Mouse (Mus musculus): ENCODE measurements at regions not wholly inside any gene's neighbourhood (a gene's known extent, or its start where the extent isn't known, plus 50 kb on each side); places are given as distances from the start of the nearest gene placed in this dataset.

DNA sequence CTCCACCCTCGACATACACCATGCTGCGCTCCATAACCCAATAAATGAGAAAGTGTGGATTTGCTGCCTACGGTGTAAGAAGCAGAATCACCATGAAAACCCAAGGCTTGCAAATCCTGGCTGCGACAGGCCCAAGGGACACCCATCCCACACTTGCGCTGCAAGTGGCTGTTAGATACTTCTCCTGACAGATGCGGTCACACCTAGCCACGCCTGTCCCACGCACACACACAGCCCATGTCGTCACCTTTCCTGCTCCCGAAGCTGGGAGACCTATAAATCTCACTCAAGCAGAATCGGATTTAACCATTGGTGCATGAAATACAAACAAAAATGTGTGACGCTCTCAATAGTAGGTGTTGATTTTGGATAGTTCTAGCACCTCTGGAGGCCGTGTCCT lies 145.8 kb downstream of the Irs2 start:
- ATAC-seq: no peak
- H3K4me1 ChIP-seq: peaks cover 10% of the 10 kb centered on the region; the same call in 1 of the 2 replicates
- no peak overlapping the region for H3K27ac ChIP-seq
- H3K4me2 ChIP-seq: no peak overlapping the region
- WGBS: 84% methylated on average over 13 of the region's 13 CpGs
- H3K4me3 ChIP-seq: no peak overlapping the region
- no peaks in the 10 kb centered on the region for H3K36me3 ChIP-seq (ENCODE audit: poor library complexity, severe bottlenecking)
- H3K9ac ChIP-seq: no peak overlapping the region
- H3K27me3 ChIP-seq: 0 out of 2 replicates have a peak, but pooled peaks cover 2% of the 10 kb centered on the region
- H3K9me3 ChIP-seq (replicated peaks): no peaks in the 10 kb centered on the region

DNA sequence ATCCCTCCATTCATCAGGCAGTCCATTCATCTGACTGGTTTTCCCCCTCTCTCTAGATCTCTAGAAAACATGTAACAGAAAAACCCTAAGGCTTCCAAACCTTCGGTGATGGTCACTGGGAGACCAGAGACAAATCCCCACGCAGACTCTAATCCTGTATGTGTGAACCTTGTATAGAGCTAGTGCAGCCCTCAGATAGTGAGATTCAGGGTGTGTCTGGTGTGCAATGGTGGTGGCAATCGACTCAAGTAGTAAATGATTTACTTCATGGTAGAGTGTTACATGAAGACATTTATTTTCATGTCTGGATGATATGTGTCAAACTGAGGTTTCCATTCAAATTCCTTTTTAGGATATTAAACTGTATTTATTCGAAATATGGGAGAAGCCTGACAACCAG lies 147.4 kb downstream of the Irs2 start:
- Histone ChIP-seq H3K27me3 (0 out of 2 replicates have a peak, but pooled peaks cover 2% of the 10 kb centered on the region), H3K9ac (no peak overlapping the region), H3K9me3 (replicated peaks) (no peaks in the 10 kb centered on the region), H3K4me1 (peaks cover 17% of the 10 kb centered on the region), H3K4me3 (no peak overlapping the region), H3K36me3 (ENCODE audit: poor library complexity, severe bottlenecking) (no peaks in the 10 kb centered on the region), H3K27ac (no peak overlapping the region), H3K4me2 (no peak overlapping the region)
- WGBS: 82% methylated on average over 4 of the region's 4 CpGs
- ATAC-seq: no peak

DNA sequence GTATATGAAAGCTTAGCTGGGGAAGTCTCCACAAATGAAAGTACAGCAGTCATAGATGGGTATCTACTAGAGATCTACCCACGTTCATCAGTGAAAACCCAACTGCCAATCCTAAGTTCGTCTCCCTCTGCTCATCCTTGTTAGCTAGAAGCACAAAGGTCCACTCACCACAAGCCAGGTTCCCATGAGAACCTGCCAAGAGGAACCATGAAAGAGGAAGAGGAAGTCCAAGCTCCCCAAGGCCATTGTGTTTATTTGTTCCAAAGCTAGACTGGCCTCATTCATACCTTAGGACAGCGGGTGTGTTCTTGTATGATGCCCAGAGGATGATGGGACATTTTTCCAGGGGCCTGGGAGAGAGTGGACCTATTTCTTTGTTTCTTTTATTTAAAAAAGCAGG lies 150.4 kb downstream of the Irs2 start:
- no peak overlapping the region for H3K4me3 ChIP-seq
- 0 out of 2 replicates have a peak, but pooled peaks cover 2% of the 10 kb centered on the region for H3K27me3 ChIP-seq
- H3K36me3 ChIP-seq (ENCODE audit: poor library complexity, severe bottlenecking): no peaks in the 10 kb centered on the region
- H3K9ac ChIP-seq: no peak overlapping the region
- H3K27ac ChIP-seq: no peak overlapping the region
- no peaks in the 10 kb centered on the region for H3K9me3 ChIP-seq (replicated peaks)
- no peak overlapping the region for H3K4me2 ChIP-seq
- peaks cover 10% of the 10 kb centered on the region; the same call in 1 of the 2 replicates for H3K4me1 ChIP-seq
- no peak for ATAC-seq
- WGBS: 96% methylated on average over 3 of the region's 3 CpGs

DNA sequence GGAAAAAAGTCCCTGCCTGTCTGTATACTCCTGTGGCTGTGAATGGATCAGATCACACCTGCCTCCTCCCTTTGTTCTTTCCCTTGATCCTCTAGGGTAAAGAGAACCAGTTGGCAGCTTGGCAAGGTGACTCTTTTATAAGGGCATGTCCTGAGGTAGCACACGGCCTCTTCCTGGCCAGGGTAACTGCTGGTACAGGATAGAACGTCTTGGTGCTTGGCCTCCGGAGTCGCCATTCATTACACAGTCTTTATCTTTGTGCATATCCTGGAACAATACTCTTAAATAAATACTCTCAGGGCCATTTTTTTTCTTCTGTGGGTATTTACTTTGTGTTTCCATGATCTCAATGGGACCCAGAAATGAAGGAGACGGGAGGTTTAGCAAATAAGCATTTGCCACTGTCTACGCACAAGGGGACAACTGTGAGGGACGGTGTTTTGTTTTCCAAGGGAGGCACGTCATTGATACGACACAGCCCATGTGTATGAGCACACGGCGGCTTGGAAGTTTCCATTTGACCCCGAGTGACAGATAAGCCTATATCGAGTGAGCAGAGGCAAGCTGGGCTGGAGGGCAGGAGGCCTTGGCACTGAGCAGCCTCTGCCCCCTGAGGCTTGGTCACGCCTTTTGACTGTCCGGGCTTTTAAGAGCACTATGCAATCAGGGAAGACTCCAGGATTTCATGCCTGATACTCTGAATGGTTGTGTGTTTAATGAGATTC lies 151.1 kb downstream of the Irs2 start:
- Histone ChIP-seq H3K4me1 (peaks cover 10% of the 10 kb centered on the region; the same call in 1 of the 2 replicates), H3K27ac (no peak overlapping the region), H3K4me2 (no peak overlapping the region), H3K9ac (no peak overlapping the region), H3K36me3 (ENCODE audit: poor library complexity, severe bottlenecking) (no peaks in the 10 kb centered on the region), H3K4me3 (no peak overlapping the region), H3K9me3 (replicated peaks) (no peaks in the 10 kb centered on the region), H3K27me3 (0 out of 2 replicates have a peak, but pooled peaks cover 2% of the 10 kb centered on the region)
- 55% methylated on average over 15 of the region's 15 CpGs for WGBS
- ATAC-seq: no peak

DNA sequence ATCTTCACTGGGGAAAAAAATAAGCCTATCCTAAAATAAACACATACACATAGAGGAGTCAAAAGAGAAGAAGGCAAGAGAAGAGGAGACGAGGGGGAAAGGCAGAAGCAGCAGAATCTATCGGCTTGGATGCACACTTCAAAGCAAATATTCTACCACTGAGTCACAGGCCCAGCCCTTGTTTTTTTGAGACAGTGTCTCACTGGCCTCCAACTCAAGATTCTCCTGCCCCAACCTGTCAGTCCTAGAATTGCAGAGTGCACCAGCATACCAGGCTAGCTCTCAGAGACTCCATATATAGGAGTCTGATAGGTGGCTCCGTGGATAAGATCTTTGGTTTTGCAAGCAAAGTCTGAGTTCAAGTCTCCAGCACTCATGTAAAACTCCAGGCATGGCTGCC lies 152.6 kb downstream of the Irs2 start:
- Histone ChIP-seq H3K9me3 (replicated peaks) (no peaks in the 10 kb centered on the region), H3K4me3 (no peak overlapping the region), H3K4me1 (peaks cover 10% of the 10 kb centered on the region; the same call in 1 of the 2 replicates), H3K36me3 (ENCODE audit: poor library complexity, severe bottlenecking) (no peaks in the 10 kb centered on the region), H3K27ac (no peak overlapping the region), H3K27me3 (no peaks in the 10 kb centered on the region), H3K9ac (no peak overlapping the region), H3K4me2 (no peak overlapping the region)
- ATAC-seq: no peak
- 82% methylated on average over 3 of the region's 3 CpGs for WGBS

DNA sequence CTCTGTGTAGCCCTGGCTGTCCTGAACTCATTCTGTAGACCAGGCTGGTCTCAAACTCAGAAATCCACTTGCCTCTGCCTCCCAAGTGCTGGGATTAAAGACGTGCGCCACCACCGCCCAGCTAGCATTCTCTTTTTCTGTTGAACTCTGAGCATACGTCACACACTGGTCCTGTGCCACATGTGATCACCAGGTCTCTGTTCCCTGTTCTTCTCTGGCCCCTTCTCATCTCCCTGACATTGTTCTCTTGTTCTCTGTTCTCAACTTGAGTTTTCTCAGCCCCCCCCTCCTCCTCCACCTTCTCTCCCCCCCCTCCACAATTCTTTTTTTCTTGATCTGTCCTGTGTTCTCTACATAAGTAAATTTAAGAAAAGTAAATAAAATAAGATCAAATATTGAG lies 153.1 kb downstream of the Irs2 start:
- no peak overlapping the region for H3K27ac ChIP-seq
- ATAC-seq: no peak
- H3K4me1 ChIP-seq: peaks cover 10% of the 10 kb centered on the region; the same call in 1 of the 2 replicates
- no peak overlapping the region for H3K4me3 ChIP-seq
- no peaks in the 10 kb centered on the region for H3K9me3 ChIP-seq (replicated peaks)
- H3K4me2 ChIP-seq: no peak overlapping the region
- no peaks in the 10 kb centered on the region for H3K36me3 ChIP-seq (ENCODE audit: poor library complexity, severe bottlenecking)
- no peak overlapping the region for H3K9ac ChIP-seq
- 90% methylated on average over 4 of the region's 4 CpGs for WGBS
- H3K27me3 ChIP-seq: no peaks in the 10 kb centered on the region

DNA sequence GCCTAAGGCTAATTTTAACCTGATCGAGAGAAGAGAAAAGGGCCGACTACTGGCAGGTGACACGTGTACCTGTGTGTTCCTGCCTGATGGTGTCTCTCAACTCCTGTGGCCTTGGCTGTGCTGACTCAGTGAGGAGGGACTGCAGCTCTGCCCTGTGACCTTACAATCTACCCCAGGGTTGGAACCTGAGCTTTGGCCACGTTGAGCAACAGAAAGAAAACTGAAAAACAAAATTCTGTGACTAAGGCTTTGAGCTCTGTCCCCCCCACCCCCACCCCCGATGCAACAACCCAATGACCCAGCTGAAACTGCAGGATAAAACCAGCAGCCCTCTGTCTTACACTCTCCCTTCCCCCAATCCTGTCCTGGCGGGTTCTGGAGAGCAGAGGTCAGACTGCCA lies 153.7 kb downstream of the Irs2 start:
- 59% methylated on average over 6 of the region's 6 CpGs for WGBS
- no peak overlapping the region for H3K4me3 ChIP-seq
- peaks cover 10% of the 10 kb centered on the region; the same call in 1 of the 2 replicates for H3K4me1 ChIP-seq
- no peak for ATAC-seq
- H3K27me3 ChIP-seq: no peaks in the 10 kb centered on the region
- no peak overlapping the region for H3K27ac ChIP-seq
- no peak overlapping the region for H3K4me2 ChIP-seq
- H3K9ac ChIP-seq: no peak overlapping the region
- no peaks in the 10 kb centered on the region for H3K9me3 ChIP-seq (replicated peaks)
- H3K36me3 ChIP-seq (ENCODE audit: poor library complexity, severe bottlenecking): no peaks in the 10 kb centered on the region

DNA sequence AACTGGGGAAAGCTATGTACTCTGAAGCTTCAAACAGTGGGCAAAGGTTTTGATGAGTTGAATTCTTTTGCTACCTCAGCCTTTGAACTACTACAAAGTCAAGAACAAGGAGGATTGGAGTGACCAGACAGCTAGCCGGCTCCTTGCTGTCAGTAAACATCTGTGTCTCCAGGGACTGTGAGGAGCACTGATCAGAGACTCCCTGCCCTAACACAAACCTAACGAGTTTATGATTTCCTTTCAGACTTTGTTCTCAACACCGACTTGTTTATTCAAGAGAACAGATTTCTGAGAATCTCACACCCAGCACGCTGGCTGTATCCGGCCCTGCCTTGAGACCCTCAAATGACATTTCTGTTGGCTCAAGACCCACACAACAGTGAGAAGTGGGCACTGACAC lies 154.4 kb downstream of the Irs2 start:
- no peak overlapping the region for H3K27ac ChIP-seq
- 74% methylated on average over 5 of the region's 5 CpGs for WGBS
- H3K36me3 ChIP-seq (ENCODE audit: poor library complexity, severe bottlenecking): no peaks in the 10 kb centered on the region
- H3K4me3 ChIP-seq: no peak overlapping the region
- ATAC-seq: no peak
- peaks cover 10% of the 10 kb centered on the region; the same call in 1 of the 2 replicates for H3K4me1 ChIP-seq
- H3K27me3 ChIP-seq: no peaks in the 10 kb centered on the region
- no peak overlapping the region for H3K4me2 ChIP-seq
- H3K9me3 ChIP-seq (replicated peaks): no peaks in the 10 kb centered on the region
- no peak overlapping the region for H3K9ac ChIP-seq

DNA sequence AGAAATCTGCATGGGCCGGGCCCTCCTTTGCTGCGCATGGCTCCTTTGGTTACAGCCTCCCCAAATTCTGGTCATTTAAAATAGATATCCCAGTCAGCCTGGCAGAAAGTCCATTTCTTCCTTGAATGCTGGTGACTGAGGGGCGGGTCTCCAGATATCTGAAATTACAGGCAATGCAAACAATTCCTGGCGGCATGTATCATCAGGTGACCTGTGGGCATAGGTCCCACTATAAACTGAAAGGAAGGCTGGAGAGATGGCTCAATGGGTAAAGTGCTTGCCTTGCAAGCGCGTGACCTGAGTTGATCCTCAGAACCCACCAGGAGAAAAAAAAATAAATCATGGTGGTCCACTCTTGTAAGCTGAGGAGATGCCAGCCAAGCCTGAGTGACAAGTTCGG lies 158.3 kb downstream of the Irs2 start:
- 93% methylated on average over 7 of the region's 7 CpGs for WGBS
- Histone ChIP-seq H3K36me3 (ENCODE audit: poor library complexity, severe bottlenecking) (no peaks in the 10 kb centered on the region), H3K9me3 (replicated peaks) (no peaks in the 10 kb centered on the region), H3K9ac (no peak overlapping the region), H3K27me3 (no peaks in the 10 kb centered on the region), H3K4me2 (no peak overlapping the region), H3K4me3 (no peak overlapping the region), H3K4me1 (no peaks in the 10 kb centered on the region), H3K27ac (no peak overlapping the region)
- no peak for ATAC-seq

DNA sequence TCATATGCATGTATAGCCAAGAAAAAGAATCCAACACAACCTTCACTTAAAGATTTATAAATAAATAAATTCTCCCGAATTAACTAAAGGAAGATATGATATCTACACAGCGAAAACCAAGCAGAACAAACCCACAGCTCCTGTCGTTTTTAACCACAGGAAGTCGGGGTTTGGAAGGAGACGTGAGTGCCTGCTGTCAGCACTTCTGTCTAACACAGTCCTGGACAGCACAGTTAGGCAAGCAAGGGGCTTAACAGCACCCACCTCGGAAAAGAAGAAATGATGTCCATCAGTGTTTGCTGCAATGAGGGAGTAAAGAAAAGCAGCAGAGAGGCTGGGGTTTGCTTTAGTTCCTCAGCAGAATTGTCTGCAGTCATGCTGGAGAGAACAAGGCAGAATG lies 162.7 kb downstream of the Irs2 start:
- ATAC-seq: no peak
- no peak overlapping the region for H3K27ac ChIP-seq
- H3K27me3 ChIP-seq: no peaks in the 10 kb centered on the region
- H3K36me3 ChIP-seq (ENCODE audit: poor library complexity, severe bottlenecking): no peaks in the 10 kb centered on the region
- H3K4me1 ChIP-seq: no peaks in the 10 kb centered on the region
- WGBS: 76% methylated on average over 6 of the region's 6 CpGs
- no peak overlapping the region for H3K4me3 ChIP-seq
- H3K9ac ChIP-seq: no peak overlapping the region
- no peaks in the 10 kb centered on the region for H3K9me3 ChIP-seq (replicated peaks)
- no peak overlapping the region for H3K4me2 ChIP-seq

DNA sequence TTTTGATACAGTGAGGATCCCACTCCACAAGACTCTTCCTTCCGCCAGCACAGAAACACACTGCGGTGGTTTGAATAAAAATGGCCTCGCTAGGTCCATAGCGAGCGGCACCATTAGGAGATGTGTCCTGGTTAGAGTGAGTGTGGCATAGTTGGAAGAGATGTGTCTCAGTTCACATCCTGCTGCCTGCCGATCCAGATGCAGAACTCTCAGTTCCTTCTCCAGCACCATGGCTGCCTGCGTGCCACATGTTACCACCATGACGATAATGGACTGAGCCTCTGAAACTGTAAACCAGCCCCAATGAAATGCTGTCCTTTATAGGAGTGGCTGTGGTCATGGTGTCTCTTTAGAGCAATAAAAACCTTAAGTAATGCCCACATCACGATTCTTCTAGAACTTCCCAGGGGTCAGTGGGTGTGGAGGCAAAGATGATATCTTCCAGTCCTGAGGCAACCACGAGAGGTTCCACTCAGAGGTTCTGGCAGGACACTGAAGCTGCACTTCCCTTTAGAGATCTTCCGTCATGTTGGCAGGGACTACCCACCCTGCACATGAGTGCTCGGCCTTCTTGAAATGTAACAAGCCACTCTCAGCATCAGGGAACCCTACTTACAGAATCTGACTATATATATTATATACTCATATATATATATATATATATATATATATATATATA lies 167.3 kb downstream of the Irs2 start:
- Histone ChIP-seq H3K27ac (no peak overlapping the region; the same call in 1 of the 2 replicates), H3K27me3 (no peaks in the 10 kb centered on the region), H3K4me3 (no peak overlapping the region), H3K36me3 (ENCODE audit: poor library complexity, severe bottlenecking) (no peaks in the 10 kb centered on the region), H3K9ac (no peak overlapping the region), H3K9me3 (replicated peaks) (no peaks in the 10 kb centered on the region), H3K4me1 (0 out of 2 replicates have a peak, but pooled peaks cover 7% of the 10 kb centered on the region), H3K4me2 (no peak overlapping the region)
- no peak for ATAC-seq
- WGBS: 93% methylated on average over 12 of the region's 12 CpGs

DNA sequence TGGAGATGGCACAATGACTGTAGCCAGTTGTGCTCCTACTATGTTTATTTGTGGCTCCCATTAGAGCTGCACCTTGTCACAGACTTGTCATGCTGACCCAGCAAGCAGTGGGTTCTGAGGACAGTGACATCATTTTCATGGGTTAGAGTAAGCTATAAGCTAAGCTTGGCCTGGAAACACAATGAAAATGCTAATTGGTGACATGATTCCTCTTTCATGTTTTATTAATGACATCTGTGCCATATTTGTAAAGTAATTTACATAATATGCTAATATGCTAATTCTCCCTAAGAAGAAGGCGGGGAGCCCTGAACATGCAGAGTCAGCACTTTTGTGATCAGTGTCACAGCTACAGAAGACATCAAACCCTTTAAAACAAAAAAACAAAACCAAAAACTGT lies 168.2 kb downstream of the Irs2 start:
- 0 out of 2 replicates have a peak, but pooled peaks cover 7% of the 10 kb centered on the region for H3K4me1 ChIP-seq
- WGBS: 73% methylated on average over 1 of the region's 1 CpGs
- ATAC-seq: peak; percentile 67
- H3K4me3 ChIP-seq: no peak overlapping the region
- H3K27me3 ChIP-seq: no peaks in the 10 kb centered on the region
- no peak overlapping the region for H3K4me2 ChIP-seq
- no peaks in the 10 kb centered on the region for H3K36me3 ChIP-seq (ENCODE audit: poor library complexity, severe bottlenecking)
- no peak overlapping the region for H3K27ac ChIP-seq
- H3K9ac ChIP-seq: no peak overlapping the region
- no peaks in the 10 kb centered on the region for H3K9me3 ChIP-seq (replicated peaks)

Data from forebrain, embryonic 13.5 days (tissue).